Mouse (Mus musculus): ENCODE results near the gene Tmem30b. TPM values are rescaled to one million over a fixed set of nuclear protein-coding genes. Genes with fewer than 3 reads are reported as not detected.

Gene Tmem30b
- 0.61 TPM for polyA plus RNA-seq (2017; shearing (Covaris generic))

DNA sequence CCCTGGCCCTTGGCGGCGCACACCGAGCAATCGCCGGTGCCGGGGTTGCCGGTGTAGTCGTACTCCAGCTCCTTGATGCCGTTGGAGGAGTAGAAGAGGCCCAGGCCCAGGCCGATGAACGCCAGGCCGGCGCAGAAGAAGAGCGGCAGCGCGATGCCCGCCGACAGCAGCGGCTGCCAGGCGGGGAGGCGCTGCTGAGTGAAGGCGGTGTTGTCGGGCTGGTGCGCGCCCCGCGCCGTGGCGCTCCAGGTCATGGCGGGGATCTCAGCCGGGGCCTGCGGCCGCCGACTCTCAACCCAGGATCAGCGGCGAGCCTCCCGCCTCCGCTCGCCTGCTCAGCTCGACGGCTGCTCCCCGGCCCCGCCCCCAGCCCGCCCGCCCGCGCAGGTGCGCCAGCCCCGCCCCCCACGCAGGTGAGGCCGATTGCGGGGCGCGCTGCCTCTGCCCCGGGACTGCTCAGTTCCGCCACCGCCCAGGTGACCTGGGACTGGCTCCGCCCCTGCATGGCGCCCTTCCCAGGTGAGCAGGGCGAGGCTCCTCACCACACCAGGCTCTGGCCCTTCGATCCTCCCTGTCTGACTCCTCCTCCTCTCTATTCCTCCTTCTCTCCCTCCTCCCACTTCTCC is at the start of gene Tmem30b:
TSS of gene Tmem30b (minus strand) at position 307 of the 626 bp plus-strand sequence.

GRCm38 (mm10) chr12:73584610-73585240 is 38.5 kb upstream of the Tmem30b start, which contains the start of gene Prkch:
TSS of gene Prkch (plus strand) at chr12:73584796.

Other genes starting within 250 kb of the Tmem30b start
- 415 TPM for gene Prkch, start 38.4 kb upstream of the Tmem30b start, polyA plus RNA-seq (2017; shearing (Covaris generic))